Mouse (Mus musculus) myocyte (in vitro differentiated cells): ENCODE results near the gene Cebpe.

Experiments used
- E2F4 ChIP-seq: IDR thresholded peaks from one replicate; pipeline ENCODE4 v1.6.1; 2011; ENCODE audit warnings: mild to moderate bottlenecking, control low read depth, moderate library complexity; ENCODE audit not compliant: insufficient read depth
- MAX ChIP-seq: IDR thresholded peaks from one replicate; pipeline ENCODE4 v1.6.1; 2011; ENCODE audit warnings: low read depth, mild to moderate bottlenecking, control low read depth
- MYOG ChIP-seq, 3 experiments: IDR thresholded peaks; one replicate each; pipeline ENCODE4 v1.6.1; 2011; ENCODE audit warnings: control low read depth in 2 of 3, low read depth in 2 of 3, mild to moderate bottlenecking in 2 of 3; ENCODE audit not compliant: insufficient read length in 2 of 3, control insufficient read depth in 1 of 3, insufficient read depth in 1 of 3
- POLR2A ChIP-seq: IDR thresholded peaks from one replicate; pipeline ENCODE4 v1.6.1; 2011; ENCODE audit warnings: low read depth, mild to moderate bottlenecking, control low read depth, moderate library complexity; ENCODE audit not compliant: insufficient read length
- POLR2AphosphoS2 ChIP-seq: IDR thresholded peaks from one replicate; pipeline ENCODE4 v1.6.1; 2011; ENCODE audit warnings: low read depth, control low read depth; ENCODE audit not compliant: insufficient read length
- REST ChIP-seq: IDR thresholded peaks from one replicate; pipeline ENCODE4 v1.6.1; 2011; ENCODE audit warnings: mild to moderate bottlenecking, control low read depth, moderate library complexity; ENCODE audit not compliant: insufficient read depth, insufficient read length
- TCF12 ChIP-seq: IDR thresholded peaks from one replicate; pipeline ENCODE4 v1.6.1; 2011; ENCODE audit warnings: mild to moderate bottlenecking, control low read depth; ENCODE audit not compliant: poor library complexity, insufficient read depth, severe bottlenecking
- TCF3 ChIP-seq: IDR thresholded peaks from one replicate; pipeline ENCODE4 v1.6.1; 2011; ENCODE audit warnings: low read depth, control low read depth; ENCODE audit not compliant: insufficient read length
- USF1 ChIP-seq: IDR thresholded peaks from one replicate; pipeline ENCODE4 v1.6.1; 2011; ENCODE audit warnings: low read depth, mild to moderate bottlenecking, control low read depth, moderate library complexity

DNA sequence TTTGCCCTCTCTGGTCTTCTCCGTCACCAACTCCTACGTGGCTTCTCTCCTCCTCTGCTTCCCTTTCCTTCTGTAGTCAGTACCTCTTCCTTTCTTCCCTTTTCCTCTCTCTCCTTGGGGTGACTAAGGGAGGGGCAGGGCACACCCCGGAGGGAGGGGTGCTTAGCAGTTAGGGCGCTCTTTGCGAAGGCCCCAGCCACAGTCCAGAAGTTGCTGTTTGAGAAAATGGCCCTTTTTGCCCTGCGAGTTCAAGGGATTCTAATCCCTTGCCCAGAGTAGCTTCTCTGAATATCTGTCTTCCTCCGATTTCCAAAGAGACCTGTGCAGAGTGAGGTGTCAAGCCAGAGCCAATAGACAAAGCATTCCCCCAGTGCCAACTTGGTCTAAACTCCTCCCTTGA lies at the start of gene Cebpe:
- TF ChIP-seq E2F4, result no peak
- no peak for TF ChIP-seq POLR2A
- TF ChIP-seq USF1, result no peak
- TF ChIP-seq POLR2AphosphoS2, result no peak
- no peak for TF ChIP-seq TCF3
- no peak for TF ChIP-seq TCF12
- no peak for TF ChIP-seq REST
- TF ChIP-seq MAX, result no peak
- no peak for TF ChIP-seq MYOG (IDR thresholded peaks at IDR 0.05; ENCODE audit: control insufficient read depth in 1 of 3, insufficient read depth in 1 of 3, insufficient read length in 2 of 3, low read depth in 2 of 3)
